Mouse (Mus musculus) MEL (cell line): ENCODE results near the gene Dennd1b. TPM values are rescaled to one million over a fixed set of nuclear protein-coding genes. Genes with fewer than 3 reads are reported as not detected.

Experiments
- DNase-seq: peaks from one replicate; pipeline ENCODE4 v3.0.0; 2011; ENCODE audit warnings: low read depth, low spot score
- H3K27ac ChIP-seq: 2 replicates; pipeline ENCODE4 v1.5.1; 2012; ENCODE audit warnings: low read depth, mild to moderate bottlenecking, control low read depth, low read length, moderate library complexity; ENCODE audit not compliant: control insufficient read depth
- H3K27me3 ChIP-seq, 2 experiments: fragments of 150-350 bp in 1 of 2; sonication (generic) in 1 of 2; 2 replicates each; pipeline ENCODE4 v1.6.1; 2012; ENCODE audit warnings: low read length in 2 of 2, mild to moderate bottlenecking in 2 of 2, improper control_type of control experiment in 1 of 2, moderate library complexity in 1 of 2; ENCODE audit not compliant: insufficient read depth in 2 of 2, control insufficient read depth in 1 of 2
- H3K36me3 ChIP-seq, 2 experiments: 2 replicates each; pipeline ENCODE4 v1.6.1; 2012 to 2014; ENCODE audit warnings: low read length in 2 of 2, improper control_type of control experiment in 1 of 2, inconsistent platforms in 1 of 2, mild to moderate bottlenecking in 1 of 2; ENCODE audit not compliant: insufficient read depth in 2 of 2, control insufficient read depth in 1 of 2
- H3K4me1 ChIP-seq, 2 experiments: fragments of 150-350 bp in 1 of 2; sonication (generic) in 1 of 2; 2 replicates each; pipeline ENCODE4 v1.6.1; 2012; ENCODE audit warnings: low read length in 2 of 2, improper control_type of control experiment in 1 of 2, mild to moderate bottlenecking in 1 of 2; ENCODE audit not compliant: insufficient read depth in 2 of 2, control insufficient read depth in 1 of 2
- H3K4me3 ChIP-seq, 2 experiments: fragments of 150-350 bp in 1 of 2; sonication (generic) in 1 of 2; 2 replicates each; pipeline ENCODE4 v1.5.1; 2012; ENCODE audit warnings: low read depth in 2 of 2, low read length in 2 of 2, mild to moderate bottlenecking in 2 of 2, moderate library complexity in 2 of 2, control low read depth in 1 of 2, improper control_type of control experiment in 1 of 2; ENCODE audit not compliant: control insufficient read depth in 1 of 2, insufficient read depth in 1 of 2
- H3K79me2 ChIP-seq: 2 replicates; pipeline ENCODE4 v1.6.1; 2012; ENCODE audit warnings: mild to moderate bottlenecking, low read length, moderate library complexity; ENCODE audit not compliant: control insufficient read depth, poor library complexity, insufficient read depth
- H3K9ac ChIP-seq: 2 replicates; pipeline ENCODE4 v1.6.1; 2012; ENCODE audit warnings: low read depth, mild to moderate bottlenecking, control low read depth, low read length, moderate library complexity; ENCODE audit not compliant: control insufficient read depth, poor library complexity, severe bottlenecking
- H3K9me3 ChIP-seq: fragments of 150-350 bp; sonication (generic); replicated peaks from 2 replicates; pipeline ENCODE4 v1.6.1; 2012; ENCODE audit warnings: mild to moderate bottlenecking, low read length, improper control_type of control experiment, moderate library complexity; ENCODE audit not compliant: insufficient read depth
- BHLHE40 ChIP-seq: IDR thresholded peaks from 2 replicates; pipeline ENCODE4 v1.6.1; 2012; ENCODE audit warnings: low read depth, mild to moderate bottlenecking, inconsistent platforms, low read length, improper control_type of control experiment, borderline replicate concordance
- CTCF ChIP-seq, 3 experiments: IDR thresholded peaks in 2 of 3; conservative IDR thresholded peaks in 1 of 3; 2 replicates each; pipeline ENCODE4 v1.5.1; 2011 to 2012; ENCODE audit warnings: low read length in 3 of 3, low read depth in 2 of 3, mild to moderate bottlenecking in 2 of 3, improper control_type of control experiment in 1 of 3, inconsistent platforms in 1 of 3, mixed read lengths in 1 of 3, moderate library complexity in 1 of 3; ENCODE audit not compliant: control insufficient read depth in 1 of 3, insufficient read depth in 1 of 3, poor library complexity in 1 of 3, severe bottlenecking in 1 of 3
- E2F4 ChIP-seq: IDR thresholded peaks from 2 replicates; pipeline ENCODE4 v1.6.1; 2011; ENCODE audit warnings: low read depth, low read length, improper control_type of control experiment, borderline replicate concordance
- EP300 ChIP-seq, 2 experiments: IDR thresholded peaks; 2 replicates each; pipeline ENCODE4 v1.6.1; 2011; ENCODE audit warnings: improper control_type of control experiment in 2 of 2, low read length in 2 of 2, low read depth in 1 of 2, mild to moderate bottlenecking in 1 of 2
- GATA1 ChIP-seq: IDR thresholded peaks from 2 replicates; pipeline ENCODE4 v1.6.1; 2011; ENCODE audit warnings: low read depth, low read length, improper control_type of control experiment
- HCFC1 ChIP-seq: IDR thresholded peaks from 2 replicates; pipeline ENCODE4 v1.6.1; 2012; ENCODE audit warnings: low read depth, mild to moderate bottlenecking, inconsistent platforms, low read length, improper control_type of control experiment, moderate library complexity
- JUND ChIP-seq: IDR thresholded peaks from 2 replicates; pipeline ENCODE4 v1.6.1; 2011; ENCODE audit warnings: low read depth, mild to moderate bottlenecking, improper control_type of control experiment, low read length
- KAT2A ChIP-seq: conservative IDR thresholded peaks from 2 replicates; pipeline ENCODE4 v1.6.1; 2012; ENCODE audit warnings: low read depth, low read length, improper control_type of control experiment, inconsistent platforms
- MAX ChIP-seq: IDR thresholded peaks from 2 replicates; pipeline ENCODE4 v1.6.1; 2011; ENCODE audit warnings: low read length, improper control_type of control experiment
- MAZ ChIP-seq: IDR thresholded peaks from 2 replicates; pipeline ENCODE4 v1.6.1; 2012; ENCODE audit warnings: low read depth, mild to moderate bottlenecking, inconsistent platforms, low read length, improper control_type of control experiment
- MEF2A ChIP-seq: IDR thresholded peaks from 2 replicates; pipeline ENCODE4 v1.6.1; 2014; ENCODE audit warnings: low read depth, mild to moderate bottlenecking, inconsistent platforms, low read length, improper control_type of control experiment; ENCODE audit not compliant: poor library complexity, insufficient replicate concordance, severe bottlenecking; ENCODE audit errors: extremely low read depth
- MXI1 ChIP-seq: IDR thresholded peaks from 2 replicates; pipeline ENCODE4 v1.6.1; 2011; ENCODE audit warnings: mild to moderate bottlenecking, low read depth, low read length, improper control_type of control experiment
- MYC ChIP-seq: IDR thresholded peaks from 2 replicates; pipeline ENCODE4 v1.6.1; 2011; ENCODE audit warnings: low read depth, mild to moderate bottlenecking, low read length, improper control_type of control experiment, moderate library complexity
- POLR2A ChIP-seq, 2 experiments: IDR thresholded peaks; 2 replicates each; pipeline ENCODE4 v1.6.1; 2011 to 2012; ENCODE audit warnings: low read length in 2 of 2, mild to moderate bottlenecking in 2 of 2, control low read depth in 1 of 2, improper control_type of control experiment in 1 of 2, low read depth in 1 of 2, moderate library complexity in 1 of 2; ENCODE audit not compliant: control insufficient read depth in 1 of 2, insufficient read depth in 1 of 2, poor library complexity in 1 of 2
- POLR2AphosphoS5 ChIP-seq: IDR thresholded peaks from 2 replicates; pipeline ENCODE4 v1.6.1; 2012; ENCODE audit warnings: low read depth, borderline replicate concordance, mild to moderate bottlenecking, inconsistent platforms, low read length, moderate library complexity, mixed read lengths
- SMC3 ChIP-seq: IDR thresholded peaks from 2 replicates; pipeline ENCODE4 v1.6.1; 2011; ENCODE audit warnings: low read depth, low read length, improper control_type of control experiment
- TBP ChIP-seq: IDR thresholded peaks from 2 replicates; pipeline ENCODE4 v1.8.0; 2011; ENCODE audit warnings: low read depth, low read length, improper control_type of control experiment
- TCF12 ChIP-seq: IDR thresholded peaks from 2 replicates; pipeline ENCODE4 v1.6.1; 2014; ENCODE audit warnings: low read depth, mild to moderate bottlenecking, inconsistent platforms, low read length, improper control_type of control experiment, moderate library complexity
- UBTF ChIP-seq: IDR thresholded peaks from 2 replicates; pipeline ENCODE4 v1.6.1; 2012; ENCODE audit warnings: low read depth, mild to moderate bottlenecking, inconsistent platforms, low read length, improper control_type of control experiment, moderate library complexity, borderline replicate concordance; ENCODE audit not compliant: insufficient read depth
- USF1 ChIP-seq: IDR thresholded peaks from 2 replicates; pipeline ENCODE4 v1.6.1; 2014; ENCODE audit warnings: low read depth, mild to moderate bottlenecking, inconsistent platforms, low read length, improper control_type of control experiment, moderate library complexity
- USF2 ChIP-seq, 2 experiments: IDR thresholded peaks; 2 replicates each; pipeline ENCODE4 v1.6.1; 2011 to 2012; ENCODE audit warnings: improper control_type of control experiment in 2 of 2, low read length in 2 of 2, borderline replicate concordance in 1 of 2, inconsistent platforms in 1 of 2, low read depth in 1 of 2, mild to moderate bottlenecking in 1 of 2; ENCODE audit not compliant: insufficient read depth in 1 of 2
- ZC3H11A ChIP-seq: IDR thresholded peaks from 2 replicates; pipeline ENCODE4 v1.6.1; 2012; ENCODE audit warnings: low read depth, mild to moderate bottlenecking, inconsistent platforms, low read length, improper control_type of control experiment
- ZKSCAN1 ChIP-seq: IDR thresholded peaks from 2 replicates; pipeline ENCODE4 v1.6.1; 2012; ENCODE audit warnings: low read depth, mild to moderate bottlenecking, inconsistent platforms, low read length, improper control_type of control experiment, moderate library complexity
- ZMIZ1 ChIP-seq: IDR thresholded peaks from 2 replicates; pipeline ENCODE4 v1.6.1; 2012; ENCODE audit warnings: low read depth, mild to moderate bottlenecking, inconsistent platforms, low read length, improper control_type of control experiment, moderate library complexity
- ZNF384 ChIP-seq: IDR thresholded peaks from 2 replicates; pipeline ENCODE4 v1.6.1; 2012; ENCODE audit warnings: low read depth, mild to moderate bottlenecking, inconsistent platforms, low read length, improper control_type of control experiment
- polyA plus RNA-seq, 2 experiments: library from polyadenylated mRNA; stranded (reverse) in 1 of 2; unstranded in 1 of 2; fragments of >175 nt in 1 of 2; fragments of >200 nt in 1 of 2; gene quantifications; 2 replicates each; pipeline versions ENCODE4 v1.2.1 to v1.2.4; 2012; ENCODE audit warnings: low replicate concordance in 2 of 2, low read depth in 1 of 2; ENCODE audit not compliant: insufficient read length in 2 of 2, insufficient read depth in 1 of 2, missing spikeins in 1 of 2
- total RNA-seq: library from RNA; depleted of rRNA; stranded (reverse); fragments of 300-350 nt; gene quantifications from 2 replicates; pipeline ENCODE4 v1.2.3, GENCODE M21; 2012

Dennd1b gene
- total and polyA plus RNA-seq, 3 experiments, result 3.9 to 4.1 TPM; not detected in 1

- no peak for TF ChIP-seq JUND
- 0 out of 2 replicates have a peak, but pooled peaks have one; percentile 17 for TF ChIP-seq GATA1
- TF ChIP-seq ZNF384, result peak; percentile 92
Measured at GRCm38 (mm10) chr1:138962266-138963101, 751 bp upstream of the Dennd1b start (continued).

DNA sequence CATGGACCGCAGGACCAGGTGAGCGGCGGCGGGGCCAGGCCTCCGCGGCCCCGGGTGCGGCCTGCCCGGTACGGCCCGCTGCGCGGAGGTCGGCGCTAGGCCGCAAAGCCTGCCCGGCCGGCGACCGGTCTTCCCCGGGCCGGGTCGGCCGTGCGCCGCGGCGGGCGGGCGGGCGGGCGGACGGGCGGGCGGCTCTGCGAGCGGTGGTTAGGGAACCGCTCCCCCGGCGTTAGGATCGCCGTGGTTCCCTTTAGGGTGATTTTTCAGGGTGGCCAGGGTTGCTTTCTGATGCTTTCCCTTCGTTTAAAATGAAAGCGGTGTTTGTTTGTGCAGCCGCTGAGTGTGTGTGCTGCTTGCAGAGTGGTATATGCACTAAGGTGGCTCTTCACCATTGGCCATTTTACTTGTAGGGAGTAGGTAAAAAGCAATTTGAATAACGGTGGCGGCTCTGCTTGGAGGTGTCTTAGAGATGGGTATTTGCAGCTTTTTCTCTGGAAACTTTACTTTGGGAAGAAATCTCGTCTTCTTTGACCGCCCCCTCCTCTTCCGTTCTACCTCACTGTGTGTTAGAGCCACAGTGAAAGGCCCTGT lies 728 bp downstream of the Dennd1b start:
- Histone ChIP-seq H3K4me1 (peaks cover 0 to 11% of the 10 kb centered on the region in 2 experiments), H3K36me3 (peaks cover 0 to 13% of the 10 kb centered on the region in 2 experiments; a peak in 2 of 4 replicates), H3K79me2 (peaks cover 10% of the 10 kb centered on the region), H3K9ac (peak overlapping the region; percentile 88), H3K9me3 (no peaks in the 10 kb centered on the region), H3K27ac (peak overlapping the region; percentile 89), H3K4me3 (peak overlapping the region; percentile 74 to 87), H3K27me3 (no peaks in the 10 kb centered on the region)
- peak; percentile 75 for DNase-seq
- TF ChIP-seq EP300 (IDR thresholded peaks at IDR 0.05; ENCODE audit: low read depth in 1 of 2, low read length in 2 of 2), result no peak
- TF ChIP-seq MEF2A, result no peak
- no peak for TF ChIP-seq TCF12
- 0 out of 2 replicates have a peak, but pooled peaks have one; percentile 75 for TF ChIP-seq UBTF
- TF ChIP-seq HCFC1, result peak; percentile 13; the same call in 1 of the 2 replicates
- TF ChIP-seq ZMIZ1, result no peak
- TF ChIP-seq TBP, result peak; percentile 45; the same call in 1 of the 2 replicates
- peak; percentile 1 to 29; a peak in 1 of 4 replicates for TF ChIP-seq POLR2A (IDR thresholded peaks at IDR 0.05; ENCODE audit: control insufficient read depth in 1 of 2, insufficient read depth in 1 of 2, low read depth in 1 of 2, low read length in 2 of 2, poor library complexity in 1 of 2)
- no peak for TF ChIP-seq USF1
- TF ChIP-seq ZKSCAN1, result no peak

DNA sequence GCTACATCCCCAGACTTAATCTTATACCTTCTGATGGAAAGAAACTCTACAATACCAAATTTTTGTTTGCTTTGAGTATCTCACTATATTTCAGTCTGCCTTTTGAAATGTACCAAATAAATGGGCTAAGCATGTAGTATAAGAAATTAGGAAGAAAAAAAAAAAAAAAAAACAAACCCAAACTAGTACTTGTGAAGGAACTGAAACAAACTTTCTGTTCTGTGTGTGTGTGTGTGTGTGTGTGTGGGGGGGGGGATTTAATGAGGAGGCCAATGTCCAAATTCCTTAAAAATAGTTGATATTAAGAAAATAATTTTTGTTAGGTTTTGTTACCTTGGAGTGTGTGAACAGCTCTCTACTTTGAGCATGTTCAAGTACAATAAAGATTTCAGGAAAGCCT lies 1.8 kb downstream of the Dennd1b start:
- Histone ChIP-seq H3K79me2 (peaks cover 10% of the 10 kb centered on the region), H3K9ac (no peak overlapping the region), H3K27ac (no peak overlapping the region), H3K27me3 (no peaks in the 10 kb centered on the region), H3K9me3 (no peaks in the 10 kb centered on the region), H3K36me3 (peaks cover 0 to 13% of the 10 kb centered on the region in 2 experiments; a peak in 2 of 4 replicates), H3K4me3 (peak overlapping the region in 1 of 2 experiments; percentile 87; a peak in 2 of 4 replicates), H3K4me1 (peaks cover 0 to 11% of the 10 kb centered on the region in 2 experiments)
- no peak for TF ChIP-seq CTCF (IDR thresholded peaks at IDR 0.05 in 2 of 3, conservative IDR thresholded peaks at IDR 0.05 in 1 of 3; ENCODE audit: control insufficient read depth in 1 of 3, insufficient read depth in 1 of 3, low read depth in 2 of 3, low read length in 3 of 3, poor library complexity in 1 of 3, severe bottlenecking in 1 of 3)
- no peak for TF ChIP-seq USF2 (IDR thresholded peaks at IDR 0.05; ENCODE audit: borderline replicate concordance in 1 of 2, insufficient read depth in 1 of 2, low read depth in 1 of 2, low read length in 2 of 2)
- no peak for TF ChIP-seq MAX
- TF ChIP-seq ZC3H11A, result no peak
- TF ChIP-seq TCF12, result no peak
- TF ChIP-seq POLR2A (IDR thresholded peaks at IDR 0.05; ENCODE audit: control insufficient read depth in 1 of 2, insufficient read depth in 1 of 2, low read depth in 1 of 2, low read length in 2 of 2, poor library complexity in 1 of 2), result no peak
- no peak for TF ChIP-seq MYC
- TF ChIP-seq JUND, result no peak
- no peak for TF ChIP-seq POLR2AphosphoS5
- TF ChIP-seq USF1, result no peak
- TF ChIP-seq BHLHE40, result no peak
- no peak for TF ChIP-seq KAT2A
- TF ChIP-seq SMC3, result no peak
- TF ChIP-seq ZMIZ1, result no peak
- TF ChIP-seq E2F4, result no peak
- TF ChIP-seq MXI1, result no peak
- TF ChIP-seq MAZ, result no peak
- TF ChIP-seq MEF2A, result no peak
- DNase-seq, result no peak
